Mouse (Mus musculus) heart, adult 2 months (tissue): ENCODE results near the gene Gm42791.

Experiments
- CTCF ChIP-seq: fragments of 200-600 bp; IDR thresholded peaks from 2 replicates; pipeline ENCODE4 v1.8.1; 2022; ENCODE audit warnings: antibody characterized with exemption, mild to moderate bottlenecking, moderate library complexity
- POLR2A ChIP-seq: fragments of 200-500 bp; IDR thresholded peaks from 2 replicates; pipeline ENCODE4 v1.6.1; 2011; ENCODE audit warnings: mild to moderate bottlenecking, low read depth, low read length, control low read depth; ENCODE audit not compliant: insufficient read depth

- TF ChIP-seq POLR2A (no peak), CTCF (no peak)
These were observed 139.9 kb downstream of the Gm42791 start for GRCm38 (mm10) chr5:148855047-148855446.
